Mouse (Mus musculus) thymus, postnatal 10 days (tissue): ENCODE measurements around the gene Prl7b1.

ENCODE experiments used
- DNase-seq, 2 experiments: peaks; one replicate each; pipeline ENCODE4 v3.0.0; 2021; ENCODE audit warnings: low spot score in 2 of 2

Prl7b1 gene

DNA sequence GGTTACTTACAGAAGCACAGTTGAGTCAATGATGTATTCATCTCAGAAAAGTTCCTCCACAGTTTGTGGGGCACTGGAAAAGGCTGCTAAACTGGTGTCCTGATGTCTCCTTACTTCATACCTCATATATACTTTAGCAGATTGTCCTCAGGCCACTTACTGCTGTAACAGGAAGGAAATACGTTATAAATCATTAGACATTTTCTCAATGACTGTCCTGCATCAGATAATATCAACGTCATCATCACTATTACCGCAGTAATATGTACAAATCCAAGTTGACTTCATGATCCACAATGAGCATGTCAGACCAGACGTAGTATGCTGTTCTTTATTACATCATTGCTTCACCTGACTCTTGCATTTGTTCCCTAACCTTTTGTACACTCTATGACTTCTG, at the start of gene Prl7b1:
Gene Prl7b1 (minus strand): TSS at position 101 of the 400 bp plus-strand sequence.
- no peak for DNase-seq

DNA sequence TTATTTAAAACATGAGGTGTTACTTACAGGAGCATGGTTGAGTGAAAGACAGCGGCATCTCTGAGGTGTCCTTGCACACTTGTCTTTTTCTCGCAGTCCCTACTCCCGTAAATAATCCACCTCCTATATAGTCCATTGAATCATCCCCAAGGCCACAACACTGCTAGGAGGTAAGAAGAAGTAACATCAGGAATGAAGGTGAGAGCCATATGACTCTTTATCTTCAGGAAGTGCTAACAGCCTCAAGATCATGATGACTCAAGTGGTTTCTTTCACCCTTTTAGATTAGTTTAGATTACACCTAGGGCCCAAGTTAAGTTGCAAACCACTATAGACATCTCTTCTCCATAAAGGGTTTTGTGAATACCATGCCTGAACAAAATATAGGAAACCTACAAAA, 32.0 kb upstream of the Prl7b1 start, which contains the start of gene Prl7a1:
Gene Prl7a1 (minus strand): TSS at position 101 of the 400 bp plus-strand sequence.
- DNase-seq = no peak

DNA sequence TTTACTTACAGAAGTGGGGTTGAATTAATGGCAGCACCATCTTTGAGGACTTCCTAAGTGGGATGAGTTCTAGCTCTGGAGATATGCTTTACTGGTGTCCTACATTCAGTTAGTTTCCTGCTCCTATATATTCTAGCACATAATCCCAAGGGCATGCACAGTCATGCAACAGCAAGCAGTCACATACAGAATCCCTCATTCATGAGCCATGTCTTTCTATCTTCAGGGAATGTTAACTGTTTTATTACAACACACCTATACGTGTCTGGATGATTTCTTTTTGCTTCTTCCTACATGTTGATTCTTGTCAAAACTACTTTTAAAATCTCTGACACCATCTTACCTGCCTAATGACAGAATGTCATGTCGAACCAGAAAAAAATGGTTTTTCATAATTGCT, 28.3 kb downstream of the Prl7b1 start, which contains the start of gene Prl8a1:
Gene Prl8a1 (minus strand): TSS at position 101 of the 400 bp plus-strand sequence.
- DNase-seq = no peak

DNA sequence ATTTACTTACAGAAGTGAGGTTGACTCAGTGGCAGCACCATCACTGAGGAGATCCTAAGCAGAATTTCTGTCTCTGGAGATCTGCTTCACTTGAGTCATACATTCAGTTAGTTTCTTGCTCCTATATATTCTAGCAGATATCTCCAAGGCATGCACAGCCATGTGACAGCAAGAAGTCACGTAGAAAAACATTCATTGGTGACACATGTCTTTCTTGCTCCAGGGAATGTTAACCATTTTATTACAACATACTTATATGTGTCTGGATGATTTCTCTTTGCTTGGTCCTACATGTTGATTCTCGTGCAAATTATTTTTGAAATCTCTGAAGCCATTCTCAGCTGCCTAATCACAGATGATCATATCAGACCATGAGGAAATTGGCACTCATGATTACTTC, 45.9 kb downstream of the Prl7b1 start, which contains the start of gene Prl8a9:
Gene Prl8a9 (minus strand): TSS at position 101 of the 400 bp plus-strand sequence.
- no peak for DNase-seq

DNA sequence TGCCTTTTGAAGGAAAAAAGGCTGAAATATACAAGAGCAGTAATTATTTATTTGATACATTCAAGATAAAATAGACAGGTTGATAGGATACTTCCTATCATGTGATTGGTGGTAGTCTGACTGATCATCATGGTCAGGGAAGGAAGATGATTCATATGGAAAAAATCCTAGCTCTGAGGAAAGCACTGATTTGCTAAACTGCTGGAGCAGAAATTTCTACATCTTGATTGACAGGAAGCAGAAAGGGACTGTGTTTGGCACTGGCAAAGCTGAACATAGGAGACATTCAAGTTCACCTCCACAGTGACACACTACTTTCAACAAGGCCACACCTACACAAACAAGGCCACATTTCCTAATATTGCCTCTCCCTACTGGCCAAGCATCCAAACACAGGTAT, 57.0 kb downstream of the Prl7b1 start:
- no peak for DNase-seq
